Mouse (Mus musculus): ENCODE measurements around the gene Adm2.

The Adm2 gene

DNA sequence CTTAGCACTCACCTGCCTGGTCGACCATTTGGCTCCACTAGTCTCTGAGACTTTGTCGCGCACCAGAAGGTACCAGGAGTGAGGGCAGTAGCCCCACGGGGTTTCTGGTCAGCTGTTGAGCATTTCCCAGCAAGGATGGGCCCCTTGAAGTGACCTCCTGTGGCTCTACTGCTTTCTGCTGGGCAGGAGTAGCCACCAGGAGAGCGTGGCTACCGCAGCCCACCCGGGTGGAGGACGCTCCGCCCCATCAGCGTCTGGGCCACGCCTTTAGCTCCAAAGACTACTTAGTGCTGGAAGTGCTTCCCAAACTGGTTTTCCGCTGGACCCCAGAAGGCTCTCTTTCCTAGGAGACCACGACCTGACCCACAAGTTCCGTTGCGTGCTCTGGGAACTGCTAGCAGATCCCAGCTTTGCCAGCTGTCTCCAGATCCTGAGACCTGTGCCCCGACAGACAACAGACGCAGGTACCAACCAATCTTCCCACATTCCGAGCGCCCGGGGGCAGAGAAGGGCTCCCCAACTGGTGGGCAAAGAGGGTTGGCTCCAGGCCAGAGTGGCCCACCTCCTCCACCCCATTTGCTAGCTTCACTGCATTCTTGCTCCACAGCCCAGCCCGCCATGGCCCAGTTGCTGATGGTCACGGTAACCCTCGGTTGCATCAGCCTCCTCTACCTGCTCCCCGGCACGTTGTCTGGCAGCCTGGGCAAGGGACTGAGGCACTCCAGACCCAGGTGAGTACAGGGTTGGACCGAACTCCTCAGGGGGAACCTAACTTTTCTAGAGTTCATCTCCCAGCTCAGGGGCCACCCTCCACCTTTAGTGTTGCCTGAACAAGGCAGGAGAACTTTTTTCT is at the start of gene Adm2:
TSS of gene Adm2 (plus strand) at position 51 of the 853 bp plus-strand sequence.
- no peak for DNase-seq (ENCODE audit: low spot score in 2 of 2)

DNA sequence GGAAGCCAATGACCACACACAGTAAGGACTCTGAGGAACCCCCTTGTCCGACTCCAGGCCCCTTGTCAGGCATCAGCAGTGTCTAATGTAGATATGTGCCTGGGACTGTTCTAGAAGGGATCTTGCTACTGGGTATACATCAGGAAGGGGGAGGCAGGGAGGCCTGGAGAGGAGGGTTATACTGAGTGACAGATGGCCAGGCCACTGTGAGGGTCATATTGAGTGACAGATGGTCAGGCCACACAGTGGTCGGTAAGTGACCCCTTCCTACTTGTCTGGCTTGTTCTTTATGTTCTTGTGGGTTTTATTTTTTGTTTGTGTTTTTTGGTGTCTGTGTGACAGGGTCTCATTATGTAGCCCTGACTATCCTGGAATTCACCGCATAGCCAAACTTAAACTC is 47.0 kb upstream of the Adm2 start:
- DNase-seq (ENCODE audit: low spot score in 2 of 2): no peak

DNA sequence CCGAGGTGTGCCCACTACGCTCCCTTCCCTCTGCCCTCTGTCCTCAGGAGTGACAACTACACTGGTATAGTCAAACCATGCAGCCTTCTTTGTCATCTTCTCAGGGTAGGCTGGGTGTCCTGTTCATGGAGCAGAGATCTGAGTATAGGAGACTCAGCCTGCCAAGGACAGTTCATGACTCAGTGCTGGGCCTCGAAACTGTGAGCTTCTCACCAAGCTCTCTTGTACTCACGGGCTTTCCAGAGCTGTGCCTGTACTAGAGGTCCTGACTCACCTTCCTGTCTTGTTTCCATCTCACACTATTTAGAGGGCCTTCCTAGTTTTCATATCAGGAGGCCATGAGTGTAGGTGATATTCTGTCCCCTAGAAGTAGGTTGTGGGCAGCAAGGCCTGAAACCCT is 45.2 kb upstream of the Adm2 start:
- no peak for DNase-seq (ENCODE audit: low spot score in 2 of 2)

GRCm38 (mm10) chr15:89282546-89282945 is 40.0 kb upstream of the Adm2 start:
- DNase-seq (ENCODE audit: low spot score in 2 of 2): no peak

DNA sequence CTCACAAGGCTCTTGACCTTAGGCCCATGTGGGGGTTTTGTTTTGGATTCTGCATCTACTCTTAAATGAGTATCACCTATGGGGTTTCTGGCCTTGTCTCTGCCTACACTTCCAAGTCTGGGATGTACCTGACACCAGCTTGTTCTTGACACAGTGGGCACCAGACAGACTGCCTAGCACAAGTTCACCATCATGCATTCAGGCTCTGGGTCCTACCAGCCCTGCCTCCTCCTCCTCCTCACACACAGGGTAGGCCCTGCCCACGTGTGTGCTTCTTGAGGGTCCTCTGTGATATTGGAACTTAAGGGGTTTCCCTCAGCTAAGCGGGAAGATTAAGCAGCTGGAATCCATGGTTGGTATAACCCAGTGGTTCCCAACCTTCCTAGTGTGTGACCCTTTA is 38.4 kb upstream of the Adm2 start:
- no peak for DNase-seq (ENCODE audit: low spot score in 2 of 2)

DNA sequence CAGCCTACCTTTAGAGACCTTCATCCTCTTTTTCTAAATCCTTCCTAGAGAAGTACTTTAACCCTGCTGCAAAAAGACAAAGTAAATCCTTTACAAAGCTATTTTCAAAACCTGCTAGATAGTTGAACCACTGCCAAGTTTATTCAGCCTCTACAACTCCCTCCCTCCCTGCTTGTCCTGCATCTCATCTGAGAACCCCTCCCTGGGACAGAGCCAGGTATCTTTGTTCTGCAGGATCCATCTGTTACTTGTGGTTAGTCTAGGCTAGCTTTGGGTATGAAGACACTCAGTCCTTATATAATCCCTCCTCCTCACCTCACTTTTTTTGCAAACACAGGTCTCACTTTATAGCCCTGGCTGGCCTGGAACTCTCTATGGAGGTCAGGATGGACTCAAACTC is 37.5 kb upstream of the Adm2 start:
- no peak for DNase-seq (ENCODE audit: low spot score in 2 of 2)

- DNase-seq (ENCODE audit: low spot score in 2 of 2): no peak
Measured at GRCm38 (mm10) chr15:89285478-89285877, 37.0 kb upstream of the Adm2 start.

GRCm38 (mm10) chr15:89286114-89286513 is 36.4 kb upstream of the Adm2 start:
- no peak for DNase-seq (ENCODE audit: low spot score in 2 of 2)

DNA sequence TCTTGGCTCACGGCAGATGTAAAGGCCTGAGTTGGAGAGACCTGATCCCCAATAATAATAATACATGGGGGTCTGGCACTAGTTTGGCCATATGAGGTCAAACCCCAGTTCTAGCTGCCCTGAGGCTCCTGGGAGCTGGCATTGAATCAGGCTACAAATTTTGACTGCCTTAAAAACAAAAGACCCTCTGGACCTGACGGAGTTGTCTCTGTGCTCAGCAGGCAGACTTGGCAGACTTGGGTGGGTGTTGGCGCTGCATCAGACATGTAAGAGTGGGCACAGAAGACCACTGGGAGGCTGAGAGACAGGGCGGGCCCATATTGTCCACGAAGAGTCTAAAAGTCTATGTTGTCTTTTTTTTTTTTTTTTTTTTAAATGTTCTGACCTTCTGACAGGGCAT is 35.9 kb upstream of the Adm2 start:
- DNase-seq (ENCODE audit: low spot score in 2 of 2): no peak

DNA sequence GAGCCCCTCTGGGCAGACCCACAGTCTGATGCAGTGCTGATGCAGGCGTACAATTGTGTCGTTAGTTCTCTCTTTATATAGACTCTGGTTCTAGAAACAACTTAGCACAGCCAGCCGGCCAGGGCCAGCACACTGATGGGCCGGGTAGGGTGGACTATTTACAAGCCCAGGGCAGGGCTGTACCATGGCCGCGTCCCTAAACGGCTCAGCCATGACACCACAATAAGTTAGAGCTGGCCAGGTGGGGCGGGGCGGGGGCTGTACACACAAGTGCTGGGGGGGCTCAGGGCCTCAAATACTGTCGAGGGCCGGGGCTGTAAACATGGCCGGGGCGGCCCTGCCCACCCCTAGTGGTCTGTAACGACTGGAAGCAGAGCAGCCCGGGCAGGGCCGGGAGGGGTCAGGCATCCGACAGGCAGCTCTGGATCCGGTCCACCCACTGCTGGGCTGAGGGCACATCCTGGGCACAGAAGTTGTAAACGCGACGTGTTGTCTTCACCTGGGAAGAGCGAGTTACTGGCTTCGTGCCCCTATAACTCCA is 34.2 kb upstream of the Adm2 start:
- DNase-seq (ENCODE audit: low spot score in 2 of 2): no peak

- DNase-seq (ENCODE audit: low spot score in 2 of 2): no peak
Measured at GRCm38 (mm10) chr15:89289455-89289854, 33.1 kb upstream of the Adm2 start.

DNA sequence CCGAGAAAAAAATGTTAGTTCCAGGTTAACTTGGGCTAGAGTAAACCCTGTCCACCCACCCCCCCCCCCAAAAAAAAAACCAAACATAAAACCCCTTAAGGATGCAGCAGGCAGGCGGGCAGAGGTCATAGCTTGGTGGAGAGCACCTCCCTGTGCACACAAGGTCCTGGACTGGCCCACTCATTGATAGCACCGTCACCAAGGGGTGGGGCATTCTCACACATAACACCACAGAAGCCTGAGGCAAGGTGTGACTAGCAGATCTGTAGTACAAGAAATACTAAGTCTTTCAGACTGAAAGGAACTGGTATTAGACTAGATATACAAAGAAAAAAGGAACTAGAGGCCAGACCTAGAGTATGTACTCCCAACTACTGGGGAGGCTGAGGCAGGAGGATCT is 31.0 kb upstream of the Adm2 start:
- DNase-seq (ENCODE audit: low spot score in 2 of 2): no peak

DNA sequence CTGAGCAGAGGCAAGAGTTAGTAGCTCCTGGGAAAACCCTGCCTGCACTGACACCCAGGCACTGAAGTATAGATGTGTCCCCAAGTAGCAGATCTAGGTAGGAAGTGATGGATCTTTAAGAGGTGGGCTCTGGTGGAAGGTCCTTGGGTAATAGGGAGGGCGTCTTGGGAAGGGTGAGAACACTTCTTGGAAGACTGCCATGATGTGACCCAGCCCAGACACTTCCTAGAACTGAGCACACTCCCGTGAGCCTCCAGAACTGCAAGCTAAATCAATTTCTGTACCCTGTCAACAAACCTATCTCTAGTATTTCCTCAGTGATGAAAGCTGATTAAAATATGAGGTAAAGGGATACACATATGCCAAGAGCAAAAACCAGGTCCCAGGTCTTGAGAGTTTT is 29.7 kb upstream of the Adm2 start:
- no peak for DNase-seq (ENCODE audit: low spot score in 2 of 2)

DNA sequence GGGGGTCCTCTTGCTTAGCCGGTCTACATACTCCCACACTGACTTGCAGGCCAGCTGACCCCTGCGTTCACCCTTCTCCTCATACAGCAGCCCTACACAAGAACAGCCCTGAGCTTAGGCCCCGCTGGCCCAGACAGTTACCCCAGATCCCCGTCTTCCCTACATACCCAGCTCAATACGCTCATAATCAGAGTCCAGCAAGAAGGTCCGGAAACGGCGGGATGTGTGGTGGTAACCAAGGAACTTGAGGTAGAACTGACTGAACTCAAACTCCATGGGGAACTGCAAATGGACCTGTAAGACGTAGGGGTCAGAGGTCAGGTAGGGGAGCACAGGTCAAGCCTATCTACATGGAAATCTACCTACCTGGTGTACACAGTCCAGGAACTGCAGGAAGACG is 28.7 kb upstream of the Adm2 start:
- no peak for DNase-seq (ENCODE audit: low spot score in 2 of 2)

GRCm38 (mm10) chr15:89295580-89296165 is 26.8 kb upstream of the Adm2 start:
- DNase-seq (ENCODE audit: low spot score in 2 of 2): no peak

GRCm38 (mm10) chr15:89296465-89296864 is 26.1 kb upstream of the Adm2 start:
- no peak for DNase-seq (ENCODE audit: low spot score in 2 of 2)

- DNase-seq (ENCODE audit: low spot score in 2 of 2): no peak
Measured at GRCm38 (mm10) chr15:89297695-89298094, 24.8 kb upstream of the Adm2 start.

- no peak for DNase-seq (ENCODE audit: low spot score in 2 of 2)
Measured at GRCm38 (mm10) chr15:89300180-89300579, 22.3 kb upstream of the Adm2 start.

GRCm38 (mm10) chr15:89300600-89300999 is 21.9 kb upstream of the Adm2 start:
- no peak for DNase-seq (ENCODE audit: low spot score in 2 of 2)

DNA sequence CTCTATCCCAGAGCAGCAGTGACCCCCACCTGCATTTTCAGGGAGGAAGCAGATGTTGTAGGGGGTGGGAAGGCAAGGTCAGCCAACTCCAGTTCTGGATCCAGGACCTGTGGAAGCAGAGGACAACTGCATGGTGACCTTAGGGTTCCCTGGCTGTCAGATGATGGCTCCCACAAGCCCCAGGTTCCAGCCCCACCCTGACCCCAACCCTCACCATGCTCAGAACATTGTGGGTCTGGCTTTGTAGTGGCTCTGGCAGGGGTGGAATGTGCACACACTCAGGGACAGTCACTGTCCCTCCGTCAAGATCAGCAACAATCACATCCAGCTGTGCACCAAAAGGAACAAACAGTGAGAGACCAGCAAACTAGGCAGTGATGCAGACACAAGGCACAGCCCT is 16.6 kb upstream of the Adm2 start:
- no peak for DNase-seq (ENCODE audit: low spot score in 2 of 2)

- no peak for DNase-seq (ENCODE audit: low spot score in 2 of 2)
Measured at GRCm38 (mm10) chr15:89307461-89307860, 15.1 kb upstream of the Adm2 start.

DNA sequence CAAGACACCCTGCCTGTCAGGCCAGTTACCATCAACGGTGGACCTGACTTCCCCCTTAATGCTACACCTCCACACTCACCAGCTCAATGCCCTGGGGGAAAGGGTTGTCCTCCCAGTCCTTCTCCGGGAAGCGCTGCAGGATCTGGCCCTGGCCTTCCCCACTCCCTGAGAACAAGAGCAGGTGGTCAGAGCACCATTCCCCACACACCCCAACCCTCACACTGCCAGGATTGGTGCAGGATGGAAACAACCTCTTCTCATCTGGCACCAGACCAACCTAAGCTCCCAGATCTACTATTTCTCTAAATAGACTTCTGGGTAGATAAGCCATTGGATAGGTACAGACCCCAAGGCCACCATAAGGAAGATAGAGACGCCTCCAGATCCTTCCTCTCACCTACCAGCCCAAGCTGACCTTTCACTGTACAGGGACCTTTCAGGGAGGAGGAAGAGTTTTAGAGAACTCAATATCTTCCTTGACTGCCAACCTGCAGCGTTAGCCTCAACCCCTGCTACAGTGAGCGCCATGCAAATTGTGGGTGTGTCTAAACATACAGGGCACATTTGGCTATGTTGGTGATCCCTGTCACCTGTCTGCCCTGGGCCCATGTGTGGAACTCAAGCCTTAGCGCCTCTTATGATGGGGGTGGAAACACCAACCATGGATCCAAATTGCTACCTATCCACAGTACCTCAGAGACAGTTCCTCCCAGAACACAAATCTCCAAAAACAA is 13.9 kb upstream of the Adm2 start:
- no peak for DNase-seq (ENCODE audit: low spot score in 2 of 2)

Data from frontal cortex, postnatal 25 days (tissue).